Mouse (Mus musculus) neural tube, embryonic 11.5 days (tissue): ENCODE results near the gene Apopt1. TPM values are rescaled to one million over a fixed set of nuclear protein-coding genes. Genes with fewer than 3 reads are reported as not detected.

ENCODE experiments used
- ATAC-seq: fragments of 200-750 bp; cut with Nextera tagmentation; 2 replicates; pipeline ENCODE4 v1.8.0; 2017; ENCODE audit warnings: moderate number of reproducible peaks, mild to moderate bottlenecking, moderate TSS enrichment, moderate library complexity; ENCODE audit not compliant: insufficient read depth, low FRiP score, low TSS enrichment
- DNase-seq: peaks from one replicate; pipeline ENCODE4 v3.0.0-alpha.2; 2015; ENCODE audit warnings: low spot score
- H3K27ac ChIP-seq: fragments of 300-500 bp; sonication (generic); 2 replicates; pipeline ENCODE4 v1.5.1; 2014; ENCODE audit warnings: low read depth, mild to moderate bottlenecking, low read length
- H3K27me3 ChIP-seq: fragments of 300-500 bp; sonication (generic); 2 replicates; pipeline ENCODE4 v1.6.1; 2014; ENCODE audit warnings: mild to moderate bottlenecking, low read length, mixed read lengths; ENCODE audit not compliant: control insufficient read depth, insufficient read depth
- H3K36me3 ChIP-seq: fragments of 300-500 bp; sonication (generic); 2 replicates; pipeline ENCODE4 v1.6.1; 2014; ENCODE audit warnings: mild to moderate bottlenecking, low read length, moderate library complexity, mixed read lengths; ENCODE audit not compliant: control insufficient read depth, insufficient read depth
- H3K4me1 ChIP-seq: fragments of 300-500 bp; sonication (generic); 2 replicates; pipeline ENCODE4 v1.6.1; 2014; ENCODE audit warnings: low read length, mixed read lengths; ENCODE audit not compliant: control insufficient read depth, insufficient read depth
- H3K4me2 ChIP-seq: fragments of 300-500 bp; sonication (generic); 2 replicates; pipeline ENCODE4 v1.6.1; 2014; ENCODE audit warnings: low read depth, mild to moderate bottlenecking, moderate library complexity
- H3K4me3 ChIP-seq: fragments of 300-500 bp; sonication (generic); 2 replicates; pipeline ENCODE4 v1.5.1; 2014; ENCODE audit warnings: low read depth, low read length
- H3K9ac ChIP-seq: fragments of 300-500 bp; sonication (generic); 2 replicates; pipeline ENCODE4 v1.6.1; 2014; ENCODE audit warnings: mild to moderate bottlenecking, low read length
- H3K9me3 ChIP-seq: fragments of 300-500 bp; sonication (generic); 2 replicates; pipeline ENCODE4 v1.6.1; 2016; ENCODE audit warnings: low read length; ENCODE audit not compliant: control insufficient read depth
- WGBS: fragments of 180-500 bp; shearing (Covaris S2); extraction: QIAGEN DNeasy Blood & Tissue Kit; methylation state at CpG from one replicate; pipeline ENCODE4 v1.1.7; 2014; 5-methylcytosine and 5-hydroxymethylcytosine counted together
- polyA plus RNA-seq: library from polyadenylated mRNA; unstranded; fragments of >200 nt; fragmentation: Nextera tagmentation; extraction: Ambion mirVana; gene quantifications from 2 replicates; pipeline ENCODE4 v1.2.1, GENCODE M21; 2014

Apopt1 gene
- polyA plus RNA-seq = 53.1 and 53.4 TPM in 2 replicates

GRCm38 (mm10) chr12:111713004-111713651, at the start of gene Apopt1, which contains the start of gene Bag5:
Gene Apopt1, plus strand, starts transcription at chr12:111713261.
Gene Bag5, minus strand, starts transcription at chr12:111713257.
- peak; percentile 95 for DNase-seq
- Histone ChIP-seq H3K9ac (peak within 1 kb of the TSS; percentile 85), H3K4me2 (peak within 1 kb of the TSS; percentile 90), H3K27ac (peak within 1 kb of the TSS; percentile 77), H3K27me3 (no peaks in the 10 kb centered on the region), H3K4me3 (peak within 1 kb of the TSS; percentile 95), H3K4me1 (peaks cover 11% of the 10 kb centered on the region), H3K9me3 (no peaks in the 10 kb centered on the region), H3K36me3 (peaks cover 9% of the 10 kb centered on the region)
- under 1% methylated on average over 77 of the region's 86 CpGs for WGBS
- ATAC-seq = peak; percentile 86

GRCm38 (mm10) chr12:111664144-111664634, 48.9 kb upstream of the Apopt1 start:
- WGBS = 53% methylated on average over 6 of the region's 6 CpGs
- Histone ChIP-seq H3K27me3 (no peaks in the 10 kb centered on the region), H3K36me3 (no peaks in the 10 kb centered on the region; the same call in 1 of the 2 replicates), H3K27ac (peak overlapping the region; percentile 40; the same call in 1 of the 2 replicates), H3K9me3 (no peaks in the 10 kb centered on the region), H3K4me3 (no peak overlapping the region), H3K4me2 (no peak overlapping the region), H3K4me1 (no peaks in the 10 kb centered on the region), H3K9ac (no peak overlapping the region)
- ATAC-seq = no peak
- DNase-seq = no peak

GRCm38 (mm10) chr12:111665041-111665880, 47.8 kb upstream of the Apopt1 start:
- WGBS = 84% methylated on average over 13 of the region's 13 CpGs
- ATAC-seq (no peak), DNase-seq (no peak)
- Histone ChIP-seq H3K9ac (no peak overlapping the region), H3K27ac (no peak overlapping the region), H3K4me3 (no peak overlapping the region), H3K27me3 (no peaks in the 10 kb centered on the region), H3K4me1 (peaks cover 6% of the 10 kb centered on the region), H3K36me3 (no peaks in the 10 kb centered on the region), H3K4me2 (no peak overlapping the region), H3K9me3 (no peaks in the 10 kb centered on the region)

GRCm38 (mm10) chr12:111666380-111666779, 46.7 kb upstream of the Apopt1 start:
- H3K4me2 ChIP-seq = no peak overlapping the region
- no peak overlapping the region for H3K9ac ChIP-seq
- H3K4me1 ChIP-seq = peaks cover 9% of the 10 kb centered on the region
- no peaks in the 10 kb centered on the region for H3K27me3 ChIP-seq
- no peaks in the 10 kb centered on the region for H3K9me3 ChIP-seq
- no peak overlapping the region for H3K27ac ChIP-seq
- H3K36me3 ChIP-seq = no peaks in the 10 kb centered on the region
- DNase-seq (no peak), ATAC-seq (no peak)
- no peak overlapping the region for H3K4me3 ChIP-seq
- WGBS = 77% methylated on average over 13 of the region's 13 CpGs

GRCm38 (mm10) chr12:111667421-111667820, 45.6 kb upstream of the Apopt1 start:
- 92% methylated on average over 5 of the region's 5 CpGs for WGBS
- Histone ChIP-seq H3K4me3 (no peak overlapping the region), H3K36me3 (no peaks in the 10 kb centered on the region), H3K9me3 (no peaks in the 10 kb centered on the region), H3K4me1 (peaks cover 10% of the 10 kb centered on the region), H3K4me2 (no peak overlapping the region), H3K9ac (no peak overlapping the region), H3K27ac (no peak overlapping the region), H3K27me3 (no peaks in the 10 kb centered on the region)
- DNase-seq = no peak
- ATAC-seq = no peak

GRCm38 (mm10) chr12:111668457-111668912, 44.6 kb upstream of the Apopt1 start:
- Histone ChIP-seq H3K9me3 (no peaks in the 10 kb centered on the region), H3K27ac (peak overlapping the region; percentile 54; the same call in 1 of the 2 replicates), H3K4me1 (peaks cover 14% of the 10 kb centered on the region), H3K4me2 (peak overlapping the region; percentile 88), H3K4me3 (0 out of 2 replicates have a peak overlapping the region, but pooled peaks have one; percentile 83), H3K36me3 (no peaks in the 10 kb centered on the region), H3K27me3 (peaks cover under 1% of the 10 kb centered on the region; the same call in 1 of the 2 replicates), H3K9ac (no peak overlapping the region; the same call in 1 of the 2 replicates)
- DNase-seq (peak; percentile 94), ATAC-seq (peak; percentile 58)
- under 1% methylated on average over 8 of the region's 8 CpGs for WGBS

GRCm38 (mm10) chr12:111669000-111669788, 43.9 kb upstream of the Apopt1 start:
- Histone ChIP-seq H3K27ac (0 out of 2 replicates have a peak overlapping the region, but pooled peaks have one; percentile 54), H3K36me3 (no peaks in the 10 kb centered on the region), H3K4me1 (peaks cover 14% of the 10 kb centered on the region), H3K4me2 (peak overlapping the region; percentile 88), H3K4me3 (peak overlapping the region; percentile 83), H3K9ac (peak overlapping the region; percentile 20), H3K9me3 (no peaks in the 10 kb centered on the region), H3K27me3 (peaks cover 6% of the 10 kb centered on the region)
- no peak for ATAC-seq
- DNase-seq = no peak
- 62% methylated on average over 23 of the region's 23 CpGs for WGBS

- Histone ChIP-seq H3K4me3 (peak overlapping the region; percentile 83), H3K27ac (no peak overlapping the region), H3K36me3 (no peaks in the 10 kb centered on the region), H3K9ac (peak overlapping the region; percentile 71), H3K27me3 (peaks cover 6% of the 10 kb centered on the region), H3K4me2 (peak overlapping the region; percentile 88), H3K4me1 (peaks cover 14% of the 10 kb centered on the region), H3K9me3 (no peaks in the 10 kb centered on the region)
- ATAC-seq (no peak), DNase-seq (no peak)
- WGBS = 42% methylated on average over 8 of the region's 8 CpGs
Observed at GRCm38 (mm10) chr12:111669961-111670360, 43.1 kb upstream of the Apopt1 start.
